Mouse (Mus musculus) liver, postnatal 0 days (tissue): Measurements from ENCODE around the gene Gm11146. TPM values are rescaled to one million over a fixed set of nuclear protein-coding genes. Genes with fewer than 3 reads are reported as not detected.
A peak's percentile ranks its signal among the peaks of the same experiment; 100 is the strongest.

Source experiments
- ATAC-seq: fragments of 200-750 bp; cut with Nextera tagmentation; 2 replicates; pipeline ENCODE4 v1.8.0; 2017; ENCODE audit warnings: mild to moderate bottlenecking, moderate library complexity
- DNase-seq: peaks from one replicate; pipeline ENCODE4 v3.0.0-alpha.2; 2016
- H3K27ac ChIP-seq: fragments of 300-500 bp; sonication (generic); 2 replicates; pipeline ENCODE4 v1.5.1; 2014; ENCODE audit warnings: antibody characterized with exemption, moderate library complexity, mild to moderate bottlenecking, low read depth
- H3K27me3 ChIP-seq: fragments of 300-500 bp; sonication (generic); 2 replicates; pipeline ENCODE4 v1.6.1; 2014; ENCODE audit warnings: low read length, control low read depth, mixed read lengths; ENCODE audit not compliant: insufficient read depth
- H3K36me3 ChIP-seq: fragments of 300-500 bp; sonication (generic); replicated peaks from 2 replicates; pipeline ENCODE4 v1.6.1; 2014; ENCODE audit warnings: mild to moderate bottlenecking, control low read depth, low read length, moderate library complexity, mixed read lengths; ENCODE audit not compliant: insufficient read depth
- H3K4me1 ChIP-seq: fragments of 300-500 bp; sonication (generic); 2 replicates; pipeline ENCODE4 v1.6.1; 2014; ENCODE audit warnings: antibody characterized with exemption, mild to moderate bottlenecking, control low read depth; ENCODE audit not compliant: insufficient read depth
- H3K4me2 ChIP-seq: fragments of 300-500 bp; sonication (generic); 2 replicates; pipeline ENCODE4 v1.6.1; 2014; ENCODE audit warnings: low read depth, mild to moderate bottlenecking, low read length, moderate library complexity, mixed read lengths
- H3K4me3 ChIP-seq: fragments of 300-500 bp; sonication (generic); 2 replicates; pipeline ENCODE4 v1.5.1; 2014; ENCODE audit warnings: low read depth, low read length
- H3K9ac ChIP-seq: fragments of 300-500 bp; sonication (generic); replicated peaks from 2 replicates; pipeline ENCODE4 v1.6.1; 2014; ENCODE audit warnings: mild to moderate bottlenecking, moderate library complexity
- H3K9me3 ChIP-seq: fragments of 300-500 bp; sonication (generic); 2 replicates; pipeline ENCODE4 v1.6.1; 2016; ENCODE audit warnings: mild to moderate bottlenecking, control low read depth, low read length, mixed read lengths
- CTCF ChIP-seq: sonication (generic); IDR thresholded peaks from 2 replicates; pipeline ENCODE4 v1.5.1; 2016; ENCODE audit warnings: antibody characterized with exemption, low read depth
- EP300 ChIP-seq: IDR thresholded peaks from 2 replicates; pipeline ENCODE4 v1.6.1; 2016; ENCODE audit warnings: antibody characterized with exemption, low read depth, mild to moderate bottlenecking
- WGBS: fragments of 180-500 bp; shearing (Covaris S2); extraction: QIAGEN DNeasy Blood & Tissue Kit; methylation state at CpG from one replicate; pipeline ENCODE4 v1.1.7; 2014; ENCODE audit not compliant: insufficient replicate concordance; 5-methylcytosine and 5-hydroxymethylcytosine counted together
- polyA plus RNA-seq: library from polyadenylated mRNA; unstranded; fragments of >200 nt; fragmentation: Nextera tagmentation; extraction: Ambion mirVana; gene quantifications from 2 replicates; pipeline ENCODE4 v1.2.1, GENCODE M21; 2015

The Gm11146 gene
- polyA plus RNA-seq, 1 experiment from 2014 or later = not detected

DNA sequence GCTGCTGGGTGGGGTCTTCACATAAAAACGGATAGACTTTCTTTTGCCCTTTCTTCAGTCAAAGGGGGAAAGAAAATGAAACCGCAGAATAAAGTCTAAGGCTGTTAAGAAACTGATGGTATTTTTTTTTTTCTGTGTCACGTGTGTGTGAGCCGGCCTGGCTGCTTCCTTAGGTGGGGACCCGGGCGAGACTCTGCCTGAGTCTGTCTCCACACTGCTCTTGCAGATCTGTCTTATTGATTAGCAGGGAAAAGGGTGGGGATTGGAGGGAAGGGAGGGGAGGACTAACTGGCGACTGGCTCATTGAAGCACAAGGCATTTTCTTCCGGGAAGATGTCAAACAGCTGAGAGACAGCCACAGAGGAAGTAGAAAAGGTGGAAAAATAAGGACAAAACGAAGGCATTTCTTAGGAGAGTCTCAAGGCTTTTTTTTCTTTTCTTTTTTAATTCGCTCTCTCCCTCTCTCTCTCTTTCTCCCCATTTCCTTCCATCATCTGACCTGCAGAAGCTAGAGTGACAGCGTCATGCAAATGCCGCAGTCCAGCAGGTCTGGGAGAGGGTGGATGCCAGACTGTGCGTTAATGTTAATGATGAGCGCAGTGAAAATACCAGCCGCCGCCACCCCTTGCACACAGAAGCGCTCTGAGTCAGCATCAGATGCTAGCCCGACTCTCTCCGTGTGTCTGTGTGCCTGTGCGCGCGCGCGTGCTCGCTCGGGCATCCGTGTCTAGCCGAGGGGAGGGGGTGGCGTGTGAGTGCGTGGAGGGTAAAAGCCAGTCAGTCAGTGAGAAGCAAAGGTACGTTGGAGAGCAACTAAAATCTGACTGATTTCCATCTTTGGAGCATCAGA lies 42.2 kb upstream of the Gm11146 start:
- Histone ChIP-seq H3K27ac (no peak overlapping the region), H3K27me3 (no peaks in the 10 kb centered on the region), H3K36me3 (no peaks in the 10 kb centered on the region), H3K9ac (peak overlapping the region; percentile 12; the same call in 1 of the 2 replicates), H3K4me3 (peak overlapping the region; percentile 48), H3K4me1 (no peaks in the 10 kb centered on the region), H3K9me3 (no peaks in the 10 kb centered on the region), H3K4me2 (peak overlapping the region; percentile 75)
- DNase-seq (peak; percentile 49), ATAC-seq (peak; percentile 87)
- WGBS = 5% methylated on average over 31 of the region's 31 CpGs
- TF ChIP-seq CTCF (no peak), EP300 (no peak)

DNA sequence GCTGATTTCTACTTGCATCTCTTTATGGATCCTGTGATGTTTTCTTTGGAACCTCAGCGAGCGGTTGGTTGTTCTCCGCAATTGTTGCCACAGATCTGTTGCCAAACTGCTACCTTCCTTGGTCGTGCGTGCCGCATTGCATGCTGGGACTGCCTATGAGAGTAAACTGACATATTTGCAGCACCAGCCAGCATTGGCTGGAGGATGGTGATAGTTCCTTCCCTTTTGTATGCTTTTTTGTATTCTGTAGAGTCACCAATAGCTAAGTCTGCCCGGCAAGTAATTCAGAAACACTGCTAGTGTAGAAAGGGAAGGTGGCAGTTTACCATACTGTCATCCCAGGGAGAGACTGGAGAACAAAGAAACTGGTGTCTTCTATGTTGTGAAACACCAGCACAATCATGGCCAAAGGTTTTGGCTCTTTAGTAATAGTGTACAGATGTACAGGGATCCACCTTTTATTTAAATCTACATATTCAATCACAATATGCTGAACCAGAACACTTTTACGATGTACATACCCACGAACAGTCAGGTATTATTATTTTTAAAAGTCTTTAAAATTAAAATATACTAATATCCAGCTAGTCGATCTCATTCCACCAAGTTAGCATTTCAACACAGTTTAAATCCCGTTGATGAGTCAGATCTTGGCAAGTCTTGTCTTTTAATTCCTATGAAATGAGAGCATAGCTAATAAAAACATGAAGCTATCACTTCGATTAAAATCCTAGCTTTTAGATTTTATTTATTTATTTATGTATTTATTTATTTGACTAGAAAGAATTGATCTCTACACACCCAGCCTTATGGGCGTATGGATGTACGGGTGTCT lies 41.4 kb upstream of the Gm11146 start:
- Histone ChIP-seq H3K4me2 (peak overlapping the region; percentile 75), H3K36me3 (no peaks in the 10 kb centered on the region), H3K9me3 (no peaks in the 10 kb centered on the region), H3K27ac (no peak overlapping the region), H3K9ac (no peak overlapping the region), H3K27me3 (no peaks in the 10 kb centered on the region), H3K4me1 (no peaks in the 10 kb centered on the region), H3K4me3 (no peak overlapping the region)
- TF ChIP-seq CTCF (no peak), EP300 (no peak)
- 68% methylated on average over 14 of the region's 14 CpGs for WGBS
- DNase-seq = peak; percentile 17
- peak; percentile 43; the same call in 1 of the 2 replicates for ATAC-seq

DNA sequence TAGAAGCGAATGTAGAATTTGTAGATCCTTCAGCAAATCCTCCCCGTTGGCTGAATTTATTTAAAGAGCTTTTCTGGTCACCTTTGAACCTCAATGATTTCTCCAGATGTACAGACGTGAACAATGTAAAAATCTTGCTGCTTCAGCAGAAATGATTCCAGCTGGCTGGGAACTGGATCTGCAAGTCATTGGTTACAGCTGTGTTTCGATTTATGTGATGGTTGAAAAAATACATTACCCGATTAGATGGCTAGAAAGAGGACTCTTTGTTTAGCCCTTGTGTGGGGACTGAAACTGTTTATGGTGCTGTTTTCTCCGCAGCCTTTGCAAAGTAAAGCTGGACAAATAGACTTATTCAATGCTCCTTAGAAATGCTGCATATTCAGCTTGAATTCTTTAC lies 34.6 kb upstream of the Gm11146 start:
- H3K4me3 ChIP-seq = no peak overlapping the region
- no peaks in the 10 kb centered on the region for H3K27me3 ChIP-seq
- no peak overlapping the region for H3K27ac ChIP-seq
- no peaks in the 10 kb centered on the region for H3K36me3 ChIP-seq
- 71% methylated on average over 6 of the region's 6 CpGs for WGBS
- no peaks in the 10 kb centered on the region for H3K9me3 ChIP-seq
- ATAC-seq = no peak
- H3K4me2 ChIP-seq = no peak overlapping the region
- no peak for TF ChIP-seq CTCF
- TF ChIP-seq EP300 = no peak
- no peak overlapping the region for H3K9ac ChIP-seq
- no peaks in the 10 kb centered on the region for H3K4me1 ChIP-seq
- DNase-seq = no peak

DNA sequence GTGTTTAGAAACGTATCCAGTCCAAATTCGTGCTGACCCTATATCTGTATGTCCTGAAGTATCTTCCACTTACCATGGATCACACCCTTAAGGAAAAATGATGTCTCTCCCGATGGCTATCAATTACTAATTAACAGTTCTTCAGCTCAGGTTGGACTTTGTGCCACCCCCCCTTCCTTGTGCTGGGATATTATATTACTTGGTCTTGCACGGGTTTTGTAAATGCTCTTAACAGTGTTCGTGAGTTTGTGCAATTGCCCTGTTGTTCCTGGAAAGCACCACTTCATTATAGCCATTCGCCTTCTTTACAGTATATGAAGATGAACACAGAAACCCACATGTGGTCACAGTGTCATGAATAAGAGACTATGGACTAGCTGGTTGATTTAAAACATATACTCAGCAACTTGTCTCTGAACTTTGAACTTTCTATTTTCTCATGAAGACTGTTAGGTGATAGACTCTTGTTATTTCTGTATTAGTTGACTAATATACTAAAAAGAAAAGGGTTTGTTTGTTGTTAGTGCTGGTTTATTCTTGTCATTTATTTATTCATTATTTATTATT lies 30.5 kb upstream of the Gm11146 start:
- Histone ChIP-seq H3K36me3 (no peaks in the 10 kb centered on the region), H3K4me1 (no peaks in the 10 kb centered on the region), H3K9me3 (no peaks in the 10 kb centered on the region), H3K4me3 (no peak overlapping the region), H3K27me3 (no peaks in the 10 kb centered on the region), H3K4me2 (no peak overlapping the region), H3K27ac (no peak overlapping the region), H3K9ac (no peak overlapping the region)
- no peak for ATAC-seq
- DNase-seq = no peak
- WGBS = 71% methylated on average over 6 of the region's 6 CpGs
- no peak for TF ChIP-seq EP300
- no peak for TF ChIP-seq CTCF

DNA sequence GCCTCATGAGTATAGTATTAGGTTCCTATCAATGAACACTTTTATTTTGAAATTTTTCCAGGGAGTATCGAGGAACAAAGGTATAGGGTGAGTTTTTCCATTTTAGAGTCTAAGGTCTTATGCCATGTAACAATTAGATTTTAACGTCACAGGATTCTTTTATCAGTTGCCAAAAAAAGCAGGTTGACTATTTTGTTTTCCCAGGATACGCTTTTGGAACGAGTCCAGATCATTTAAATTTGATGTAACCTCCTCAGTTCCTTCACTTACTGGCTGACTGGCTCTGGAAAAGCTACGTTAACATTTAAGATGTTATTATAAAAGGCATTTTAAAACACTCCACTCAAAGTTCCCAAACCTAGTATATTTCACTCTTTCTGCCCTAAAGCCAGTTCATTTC lies 20.8 kb upstream of the Gm11146 start:
- WGBS = 67% methylated on average over 5 of the region's 5 CpGs
- Histone ChIP-seq H3K27me3 (no peaks in the 10 kb centered on the region), H3K4me3 (no peak overlapping the region)

DNA sequence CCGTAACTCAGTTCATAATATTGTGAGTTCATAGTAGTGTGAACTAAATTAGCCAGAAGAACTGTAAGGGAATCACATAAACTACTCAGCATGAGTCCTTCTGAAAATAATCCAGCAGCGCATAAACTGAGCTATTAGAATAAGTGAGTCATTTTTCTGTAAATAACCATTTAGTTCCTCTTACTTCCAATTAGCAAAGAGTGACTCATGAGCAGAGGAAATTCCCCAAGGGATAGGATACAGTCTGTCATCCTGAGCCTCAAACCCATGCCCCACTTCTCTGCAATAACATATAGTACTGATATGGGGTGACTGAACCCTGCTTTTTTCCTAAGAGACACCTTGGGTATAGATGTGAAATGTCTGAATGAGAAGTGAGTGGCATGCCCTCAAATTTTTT lies 687 bp upstream of the Gm11146 start:
- Histone ChIP-seq H3K36me3 (no peaks in the 10 kb centered on the region), H3K9me3 (no peaks in the 10 kb centered on the region), H3K9ac (no peak overlapping the region), H3K4me2 (no peak overlapping the region), H3K27ac (no peak overlapping the region), H3K4me1 (no peaks in the 10 kb centered on the region), H3K27me3 (no peaks in the 10 kb centered on the region), H3K4me3 (no peak overlapping the region)
- DNase-seq = no peak
- no peak for TF ChIP-seq EP300
- TF ChIP-seq CTCF = no peak
- WGBS = 66% methylated on average over 2 of the region's 2 CpGs
- ATAC-seq = no peak; the same call in 1 of the 2 replicates

More for the DNA sequence above, 20.8 kb upstream of the Gm11146 start:
- no peaks in the 10 kb centered on the region for H3K4me1 ChIP-seq
- H3K9ac ChIP-seq = no peak overlapping the region
- DNase-seq = no peak
- H3K4me2 ChIP-seq = no peak overlapping the region
- no peaks in the 10 kb centered on the region for H3K9me3 ChIP-seq
- no peak overlapping the region for H3K27ac ChIP-seq
- ATAC-seq = no peak
- no peak for TF ChIP-seq EP300
- TF ChIP-seq CTCF = no peak
- no peaks in the 10 kb centered on the region for H3K36me3 ChIP-seq
